Mouse (Mus musculus) hematopoietic stem cell, adult 5-6 weeks (primary cell): ENCODE results near the gene Rab43. TPM values are rescaled to one million over a fixed set of nuclear protein-coding genes. Genes with fewer than 3 reads are reported as not detected.

Experiments
- ATAC-seq, 2 experiments: fragments of 125-278 bp in 1 of 2; replicated peaks in 1 of 2; 2 replicates each; pipeline ENCODE4 v1.8.0; 2016 to 2017; ENCODE audit warnings: inconsistent platforms in 2 of 2, mild to moderate bottlenecking in 2 of 2, moderate number of reproducible peaks in 2 of 2, low read depth in 1 of 2, moderate TSS enrichment in 1 of 2; ENCODE audit not compliant: low FRiP score in 2 of 2, poor library complexity in 2 of 2, severe bottlenecking in 2 of 2, insufficient read depth in 1 of 2, low TSS enrichment in 1 of 2
- total RNA-seq: library from RNA; stranded (forward); fragments of 172-1452, 232-1000 nt; gene quantifications from 2 replicates; pipeline ENCODE4 v1.2.3, GENCODE M21; 2017

Rab43 gene
- total RNA-seq, 1 experiment from 2014 or later: 17.5 TPM

GRCm38 (mm10) chr6:87744632-87745031 lies 67.3 kb downstream of the Rab43 start:
- ATAC-seq: no peak

GRCm38 (mm10) chr6:87743281-87743680 lies 68.7 kb downstream of the Rab43 start:
- no peak for ATAC-seq

DNA sequence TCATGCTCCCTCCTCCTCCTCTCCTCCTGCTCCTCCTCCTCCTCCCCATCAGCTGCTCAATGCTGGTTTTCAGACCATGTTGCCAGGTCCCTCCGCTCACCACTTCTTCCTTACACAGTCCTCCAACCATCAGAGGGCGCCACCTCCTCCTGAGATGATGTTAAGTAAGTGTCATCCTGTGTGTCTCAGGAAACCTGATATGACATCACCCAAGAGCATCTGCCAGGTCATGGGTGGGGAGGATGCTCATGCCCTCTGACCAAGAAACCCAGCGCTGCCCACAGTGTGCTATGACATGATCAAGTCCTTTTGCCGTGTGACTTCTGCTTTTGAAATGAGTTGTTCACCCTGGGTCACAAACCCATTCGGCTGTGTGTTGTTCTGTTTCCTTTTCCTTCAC lies 69.2 kb downstream of the Rab43 start:
- no peak for ATAC-seq

DNA sequence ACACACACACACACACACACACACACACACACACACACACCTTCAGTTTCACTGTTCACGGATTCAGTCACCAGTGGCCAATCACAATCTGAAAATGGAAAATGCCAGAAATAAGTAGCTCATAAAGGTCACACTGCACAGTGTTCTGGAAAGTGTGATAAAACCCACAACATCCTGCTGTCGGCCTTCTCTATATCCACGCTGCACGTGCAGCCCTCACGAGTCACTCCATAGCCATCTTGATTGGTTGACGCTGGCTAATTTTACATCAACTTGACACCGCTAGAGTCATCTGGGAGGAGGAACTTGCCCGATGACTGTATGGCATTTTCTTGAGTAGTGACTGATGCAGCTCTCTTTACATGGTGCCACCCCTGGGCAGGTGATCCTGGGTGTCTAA lies 70.0 kb downstream of the Rab43 start:
- ATAC-seq: peak in 1 of 2 experiments; percentile 33; a peak in 2 of 4 replicates

- peak; percentile 18 to 19; a peak in 1 of 4 replicates for ATAC-seq
Observed at GRCm38 (mm10) chr6:87740496-87740895, 71.5 kb downstream of the Rab43 start.

GRCm38 (mm10) chr6:87739898-87740297 lies 72.1 kb downstream of the Rab43 start:
- ATAC-seq: peak in 1 of 2 experiments; percentile 26; a peak in 2 of 4 replicates

Other genes with a start within 250 kb of the Rab43 start
- 0.06 and 0.55 TPM in 2 replicates for gene Prokr1, start 221.4 kb downstream of the Rab43 start, total RNA-seq
- gene Aplf, start 140.0 kb downstream of the Rab43 start, total RNA-seq: 16.6 and 20.9 TPM in 2 replicates
- gene Efcc1, start 81.3 kb downstream of the Rab43 start, total RNA-seq: 14.8 and 30.7 TPM in 2 replicates
- 3.6 and 9.3 TPM in 2 replicates for gene Gp9, start 34.1 kb downstream of the Rab43 start, total RNA-seq
- gene Gm45140, start 23.6 kb upstream of the Rab43 start, total RNA-seq: 18.1 and 24.7 TPM in 2 replicates
- 131 and 197 TPM in 2 replicates for gene Isy1, start 26.6 kb upstream of the Rab43 start, total RNA-seq
- 1,326 and 1,457 TPM in 2 replicates for gene Cnbp, start 38.9 kb upstream of the Rab43 start, total RNA-seq
- gene Copg1, start 75.7 kb upstream of the Rab43 start, total RNA-seq: 70.8 and 72.2 TPM in 2 replicates
- 31.2 and 75.3 TPM in 2 replicates for gene Hmces, start 101.8 kb upstream of the Rab43 start, total RNA-seq
- gene H1fx, start 169.5 kb upstream of the Rab43 start, total RNA-seq: 0.45 and 3.4 TPM in 2 replicates
- 73.6 and 77.2 TPM in 2 replicates for gene Rab7, start 233.1 kb upstream of the Rab43 start, total RNA-seq